Mouse (Mus musculus) G1E (cell line): ENCODE results near the gene Micu2. TPM values are rescaled to one million over a fixed set of nuclear protein-coding genes. Genes with fewer than 3 reads are reported as not detected.

Source experiments
- ATAC-seq: 2 replicates; pipeline ENCODE4 v1.8.0; 2016; ENCODE audit warnings: mild to moderate bottlenecking; ENCODE audit not compliant: insufficient number of reproducible peaks, poor library complexity, low FRiP score, severe bottlenecking; ENCODE audit errors: extremely low read depth
- DNase-seq: peaks from one replicate; pipeline ENCODE4 v3.0.0; 2012; ENCODE audit warnings: low spot score
- H3K27me3 ChIP-seq: 2 replicates; pipeline ENCODE4 v1.6.1; 2012; ENCODE audit warnings: mild to moderate bottlenecking, low read length, inconsistent platforms; ENCODE audit not compliant: insufficient read depth
- H3K36me3 ChIP-seq: replicated peaks from 2 replicates; pipeline ENCODE3; 2012; ENCODE audit warnings: mild to moderate bottlenecking, inconsistent platforms
- H3K4me1 ChIP-seq: 2 replicates; pipeline ENCODE4 v1.6.1; 2012; ENCODE audit warnings: low read depth, low read length, inconsistent platforms, mixed read lengths; ENCODE audit not compliant: insufficient read depth
- H3K4me3 ChIP-seq: 2 replicates; pipeline ENCODE4 v1.5.1; 2012; ENCODE audit warnings: low read depth, mild to moderate bottlenecking, inconsistent platforms, low read length, moderate library complexity, mixed read lengths
- H3K9me3 ChIP-seq: replicated peaks from 2 replicates; pipeline ENCODE4 v1.6.1; 2012; ENCODE audit warnings: inconsistent platforms
- CTCF ChIP-seq: IDR thresholded peaks from 2 replicates; pipeline ENCODE4 v1.5.1; 2012; ENCODE audit warnings: low read depth, low read length, inconsistent platforms, mixed read lengths
- GATA1 ChIP-seq: IDR thresholded peaks from 2 replicates; pipeline ENCODE4 v1.6.1; 2012; ENCODE audit warnings: borderline replicate concordance, low read length, inconsistent platforms, mixed read lengths
- GATA2 ChIP-seq: IDR thresholded peaks from 2 replicates; pipeline ENCODE4 v1.6.1; 2012; ENCODE audit warnings: low read depth, low read length, inconsistent platforms, borderline replicate concordance
- POLR2AphosphoS5 ChIP-seq: IDR thresholded peaks from 2 replicates; pipeline ENCODE4 v1.6.1; 2012; ENCODE audit warnings: low read depth, low read length, inconsistent platforms; ENCODE audit not compliant: insufficient replicate concordance
- TAL1 ChIP-seq: conservative IDR thresholded peaks from 2 replicates; pipeline ENCODE4 v1.6.1; 2012; ENCODE audit warnings: low read depth, low read length, inconsistent platforms, mixed read lengths
- polyA plus RNA-seq: library from polyadenylated mRNA; stranded (reverse); fragments of >175 nt; gene quantifications from 2 replicates; pipeline ENCODE4 v1.2.3, GENCODE M21; 2012
- total RNA-seq, 2 experiments: library from RNA; stranded (forward) in 1 of 2; stranded (reverse) in 1 of 2; fragments of 200-1000 nt in 1 of 2; fragments of >200 nt in 1 of 2; fragmentation: Nextera tagmentation in 1 of 2; gene quantifications; 2 replicates each; pipeline ENCODE4 v1.2.3; 2014 to 2017

The Micu2 gene
- total and polyA plus RNA-seq, 3 experiments, result 23.0 to 46.9 (median 28.4) TPM

- ATAC-seq (peak; percentile 93), DNase-seq (peak; percentile 79)
- H3K27me3 ChIP-seq, result no peaks in the 10 kb centered on the region
- H3K36me3 ChIP-seq, result peaks cover 6% of the 10 kb centered on the region
- peaks cover 2% of the 10 kb centered on the region for H3K9me3 ChIP-seq
- H3K4me3 ChIP-seq, result peak within 1 kb of the TSS; percentile 98
- peaks cover 13% of the 10 kb centered on the region for H3K4me1 ChIP-seq
- TF ChIP-seq CTCF (no peak), GATA2 (no peak), TAL1 (no peak), GATA1 (no peak), POLR2AphosphoS5 (no peak)
Measured at GRCm38 (mm10) chr14:57890011-57890842, 108.8 kb downstream of the Micu2 start, which contains the start of gene Zdhhc20. TSS of gene Zdhhc20 (minus strand) at chr14:57890276.

- TF ChIP-seq CTCF (no peak), TAL1 (no peak), GATA1 (no peak), POLR2AphosphoS5 (no peak), GATA2 (no peak)
- Histone ChIP-seq H3K4me1 (peaks cover 13% of the 10 kb centered on the region), H3K4me3 (peak overlapping the region; percentile 98), H3K9me3 (peaks cover 2% of the 10 kb centered on the region), H3K27me3 (no peaks in the 10 kb centered on the region), H3K36me3 (peaks cover 8% of the 10 kb centered on the region)
- DNase-seq (peak; percentile 14), ATAC-seq (no peak)
Measured at GRCm38 (mm10) chr14:57889541-57890010, 109.5 kb downstream of the Micu2 start.

- Histone ChIP-seq H3K27me3 (no peaks in the 10 kb centered on the region), H3K9me3 (no peaks in the 10 kb centered on the region), H3K4me3 (no peak overlapping the region), H3K36me3 (peaks cover 19% of the 10 kb centered on the region), H3K4me1 (peaks cover 13% of the 10 kb centered on the region)
- no peak for TF ChIP-seq POLR2AphosphoS5
- no peak for DNase-seq
- no peak for ATAC-seq
Measured at GRCm38 (mm10) chr14:57887171-57887570, 111.9 kb downstream of the Micu2 start.

- ATAC-seq, result no peak
Measured at GRCm38 (mm10) chr14:57886032-57886431, 113.0 kb downstream of the Micu2 start.

GRCm38 (mm10) chr14:57883341-57883740, 115.7 kb downstream of the Micu2 start:
- Histone ChIP-seq H3K36me3 (peaks cover 24% of the 10 kb centered on the region), H3K27me3 (no peaks in the 10 kb centered on the region), H3K4me1 (peaks cover 2% of the 10 kb centered on the region), H3K4me3 (no peak overlapping the region), H3K9me3 (no peaks in the 10 kb centered on the region)
- no peak for DNase-seq
- no peak for ATAC-seq
- TF ChIP-seq TAL1, result no peak
- TF ChIP-seq GATA2, result no peak
- no peak for TF ChIP-seq POLR2AphosphoS5
- no peak for TF ChIP-seq CTCF
- TF ChIP-seq GATA1, result no peak

More at GRCm38 (mm10) chr14:57886032-57886431, 113.0 kb downstream of the Micu2 start:
- H3K4me3 ChIP-seq, result no peak overlapping the region
- H3K9me3 ChIP-seq, result no peaks in the 10 kb centered on the region
- no peaks in the 10 kb centered on the region for H3K27me3 ChIP-seq
- peaks cover 13% of the 10 kb centered on the region for H3K4me1 ChIP-seq
- DNase-seq, result no peak
- H3K36me3 ChIP-seq, result peaks cover 21% of the 10 kb centered on the region
- TF ChIP-seq TAL1 (no peak), GATA1 (no peak), CTCF (no peak), POLR2AphosphoS5 (no peak)

DNA sequence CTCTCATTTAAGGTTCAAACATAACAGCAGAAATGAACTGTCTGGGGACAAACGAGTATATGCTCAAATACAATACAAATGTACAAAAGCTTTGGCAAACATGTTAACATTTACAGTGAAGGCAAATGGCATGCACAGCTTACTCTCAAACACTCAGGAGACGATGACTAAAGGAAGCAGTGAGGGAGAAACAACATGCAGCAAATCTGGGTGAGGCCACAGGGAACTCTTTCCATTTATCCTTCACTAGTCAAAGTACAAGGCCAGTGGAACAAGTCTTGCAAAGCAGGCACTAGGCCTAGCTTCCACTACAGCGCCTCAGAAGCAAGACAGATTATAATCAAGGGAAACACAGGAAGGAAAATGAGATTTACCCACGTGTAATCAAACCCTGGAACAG, 116.3 kb downstream of the Micu2 start:
- no peak for ATAC-seq
- peaks cover 2% of the 10 kb centered on the region for H3K4me1 ChIP-seq
- DNase-seq, result no peak
- no peaks in the 10 kb centered on the region for H3K27me3 ChIP-seq
- H3K4me3 ChIP-seq, result no peak overlapping the region
- no peaks in the 10 kb centered on the region for H3K9me3 ChIP-seq
- TF ChIP-seq TAL1 (no peak), GATA1 (no peak), POLR2AphosphoS5 (no peak), CTCF (no peak)
- peaks cover 20% of the 10 kb centered on the region for H3K36me3 ChIP-seq
